Mouse (Mus musculus) myocyte (in vitro differentiated cells): ENCODE measurements at regions not wholly inside any gene's neighbourhood (a gene's known extent, or its start where the extent isn't known, plus 50 kb on each side); places are given as distances from the start of the nearest gene placed in this dataset.

ENCODE experiments used
- H3K27me3 ChIP-seq: one replicate; pipeline ENCODE4 v1.6.1; 2011; ENCODE audit not compliant: control insufficient read depth, insufficient read depth, insufficient read length
- H3K36me3 ChIP-seq: one replicate; pipeline ENCODE4 v1.6.1; 2011; ENCODE audit not compliant: control insufficient read depth, insufficient read depth
- H3K4me2 ChIP-seq: one replicate; pipeline ENCODE4 v1.6.1; 2011; ENCODE audit warnings: low read depth, control low read depth
- H3K4me3 ChIP-seq: one replicate; pipeline ENCODE4 v1.5.1; 2011; ENCODE audit warnings: mild to moderate bottlenecking, control low read depth, moderate library complexity
- H3K79me2 ChIP-seq: one replicate; pipeline ENCODE4 v1.6.1; 2011; ENCODE audit not compliant: control insufficient read depth, insufficient read depth
- H3ac ChIP-seq: one replicate; pipeline ENCODE4 v1.6.1; 2011; ENCODE audit not compliant: control insufficient read depth, insufficient read length
- CEBPB ChIP-seq: IDR thresholded peaks from 2 replicates; pipeline ENCODE4 v1.6.1; 2011; ENCODE audit warnings: mild to moderate bottlenecking, moderate library complexity; ENCODE audit not compliant: poor library complexity, insufficient read depth, severe bottlenecking
- E2F4 ChIP-seq: IDR thresholded peaks from one replicate; pipeline ENCODE4 v1.6.1; 2011; ENCODE audit warnings: mild to moderate bottlenecking, control low read depth, moderate library complexity; ENCODE audit not compliant: insufficient read depth
- MAX ChIP-seq: IDR thresholded peaks from one replicate; pipeline ENCODE4 v1.6.1; 2011; ENCODE audit warnings: low read depth, mild to moderate bottlenecking, control low read depth
- MYOD1 ChIP-seq, 3 experiments: IDR thresholded peaks; one replicate each; pipeline ENCODE4 v1.6.1; 2011; ENCODE audit warnings: control low read depth in 2 of 3, low read depth in 2 of 3, mild to moderate bottlenecking in 2 of 3, moderate library complexity in 1 of 3; ENCODE audit not compliant: insufficient read length in 2 of 3, control insufficient read depth in 1 of 3
- MYOG ChIP-seq, 3 experiments: IDR thresholded peaks; one replicate each; pipeline ENCODE4 v1.6.1; 2011; ENCODE audit warnings: control low read depth in 2 of 3, low read depth in 2 of 3, mild to moderate bottlenecking in 2 of 3; ENCODE audit not compliant: insufficient read length in 2 of 3, control insufficient read depth in 1 of 3, insufficient read depth in 1 of 3
- POLR2A ChIP-seq: IDR thresholded peaks from one replicate; pipeline ENCODE4 v1.6.1; 2011; ENCODE audit warnings: low read depth, mild to moderate bottlenecking, control low read depth, moderate library complexity; ENCODE audit not compliant: insufficient read length
- POLR2AphosphoS2 ChIP-seq: IDR thresholded peaks from one replicate; pipeline ENCODE4 v1.6.1; 2011; ENCODE audit warnings: low read depth, control low read depth; ENCODE audit not compliant: insufficient read length
- REST ChIP-seq: IDR thresholded peaks from one replicate; pipeline ENCODE4 v1.6.1; 2011; ENCODE audit warnings: mild to moderate bottlenecking, control low read depth, moderate library complexity; ENCODE audit not compliant: insufficient read depth, insufficient read length
- SRF ChIP-seq: IDR thresholded peaks from one replicate; pipeline ENCODE4 v1.6.1; 2011; ENCODE audit warnings: low read depth; ENCODE audit not compliant: control insufficient read depth, insufficient read length
- TCF12 ChIP-seq: IDR thresholded peaks from one replicate; pipeline ENCODE4 v1.6.1; 2011; ENCODE audit warnings: mild to moderate bottlenecking, control low read depth; ENCODE audit not compliant: poor library complexity, insufficient read depth, severe bottlenecking
- TCF3 ChIP-seq: IDR thresholded peaks from one replicate; pipeline ENCODE4 v1.6.1; 2011; ENCODE audit warnings: low read depth, control low read depth; ENCODE audit not compliant: insufficient read length
- USF1 ChIP-seq: IDR thresholded peaks from one replicate; pipeline ENCODE4 v1.6.1; 2011; ENCODE audit warnings: low read depth, mild to moderate bottlenecking, control low read depth, moderate library complexity

DNA sequence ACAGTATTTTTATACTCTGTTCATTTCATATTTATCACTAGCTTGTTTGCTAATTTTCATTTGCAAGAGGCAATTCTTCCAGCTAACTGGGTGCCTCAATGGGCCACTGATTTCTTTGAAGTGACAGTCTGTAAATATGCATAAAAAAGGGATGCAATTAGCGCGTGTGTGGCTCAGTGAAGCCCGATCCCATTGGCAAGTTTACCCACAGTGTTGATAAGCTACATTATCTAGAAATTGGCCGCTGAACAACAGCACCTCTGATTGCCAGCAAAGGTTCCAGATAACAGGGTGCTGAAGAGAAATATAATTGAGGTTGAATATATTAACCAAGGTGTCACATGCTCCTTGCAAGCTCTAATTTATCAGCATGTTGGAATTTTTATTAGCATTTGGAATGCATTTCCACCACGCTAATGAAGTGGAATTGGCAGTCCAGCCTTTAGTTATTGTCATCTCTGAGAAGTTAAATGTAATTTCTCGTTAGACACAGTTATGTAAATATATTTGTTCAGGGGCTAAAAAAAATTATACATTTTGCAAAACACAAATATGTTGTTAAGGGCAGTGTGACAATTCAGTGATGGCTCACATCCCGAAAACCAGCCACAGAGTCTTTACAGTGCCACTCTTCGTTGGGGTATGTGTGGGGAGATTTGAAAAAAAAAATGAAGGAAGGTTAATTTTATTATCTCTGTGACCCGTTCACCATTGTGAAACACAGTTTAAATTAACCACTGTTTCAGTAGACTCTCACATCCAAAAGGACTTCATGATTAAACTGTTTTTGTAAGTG, 224.0 kb downstream of the Gm765 start:
- Histone ChIP-seq H3K36me3 (no peaks in the 10 kb centered on the region), H3K79me2 (no peaks in the 10 kb centered on the region), H3K4me2 (no peak overlapping the region), H3K27me3 (peaks cover 7% of the 10 kb centered on the region), H3K4me3 (no peak overlapping the region), H3ac (no peak overlapping the region)
- TF ChIP-seq MYOG (IDR thresholded peaks at IDR 0.05; ENCODE audit: control insufficient read depth in 1 of 3, insufficient read depth in 1 of 3, insufficient read length in 2 of 3, low read depth in 2 of 3) (no peak), USF1 (no peak), MYOD1 (IDR thresholded peaks at IDR 0.05; ENCODE audit: control insufficient read depth in 1 of 3, insufficient read length in 2 of 3, low read depth in 2 of 3) (no peak), CEBPB (no peak), SRF (no peak), TCF12 (no peak), REST (no peak), POLR2A (no peak), E2F4 (no peak)

DNA sequence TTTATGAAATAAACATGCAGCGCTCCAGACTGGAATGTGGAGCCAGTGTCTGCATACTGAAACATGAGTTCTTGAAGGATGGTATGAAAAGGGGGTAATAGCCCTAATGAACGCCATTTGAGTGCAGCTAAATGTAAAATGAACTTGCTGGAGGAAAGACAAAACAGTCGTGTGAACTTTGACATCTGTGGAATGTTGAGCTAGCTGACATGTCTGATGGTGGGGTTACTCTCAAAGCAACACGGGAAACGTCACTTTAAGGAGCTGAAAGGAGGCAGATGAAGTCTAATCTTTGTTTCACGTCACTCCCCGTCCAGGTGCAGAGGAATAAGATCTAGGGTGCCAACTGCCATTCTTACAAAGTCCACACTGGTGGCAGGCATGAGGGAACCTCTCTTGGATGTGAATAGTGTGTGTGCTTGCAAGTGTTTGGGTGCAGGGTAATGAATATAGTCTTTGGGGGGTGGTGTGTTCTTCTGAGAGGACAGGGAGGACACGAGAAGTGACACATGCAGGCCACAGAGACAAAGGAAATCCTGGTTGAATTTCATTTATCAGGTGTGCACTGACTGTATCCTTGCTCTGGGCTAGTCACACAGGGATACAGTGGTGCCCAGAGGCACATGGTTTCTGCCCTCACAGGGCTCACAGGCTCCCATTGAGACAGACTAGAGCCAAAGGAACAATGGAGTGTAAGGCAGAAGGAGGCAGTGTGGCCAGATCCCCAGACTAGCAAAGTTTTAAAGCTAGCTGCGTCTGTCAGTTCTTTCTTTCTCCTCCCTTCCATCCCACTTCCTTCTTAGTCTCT, 228.0 kb downstream of the Gm765 start:
- Histone ChIP-seq H3ac (no peak overlapping the region), H3K27me3 (peaks cover 17% of the 10 kb centered on the region), H3K4me2 (no peak overlapping the region), H3K4me3 (no peak overlapping the region), H3K79me2 (no peaks in the 10 kb centered on the region), H3K36me3 (no peaks in the 10 kb centered on the region)
- TF ChIP-seq MAX = no peak
- TF ChIP-seq MYOG (IDR thresholded peaks at IDR 0.05; ENCODE audit: control insufficient read depth in 1 of 3, insufficient read depth in 1 of 3, insufficient read length in 2 of 3, low read depth in 2 of 3) = no peak
- no peak for TF ChIP-seq TCF12

GRCm38 (mm10) chr6:98113708-98114107, 228.8 kb downstream of the Gm765 start:
- TF ChIP-seq CEBPB = no peak
- TF ChIP-seq POLR2A = no peak
- no peak for TF ChIP-seq USF1
- TF ChIP-seq SRF = no peak
- no peak for TF ChIP-seq MYOG (IDR thresholded peaks at IDR 0.05; ENCODE audit: control insufficient read depth in 1 of 3, insufficient read depth in 1 of 3, insufficient read length in 2 of 3, low read depth in 2 of 3)
- no peak for TF ChIP-seq MYOD1 (IDR thresholded peaks at IDR 0.05; ENCODE audit: control insufficient read depth in 1 of 3, insufficient read length in 2 of 3, low read depth in 2 of 3)
- no peaks in the 10 kb centered on the region for H3K79me2 ChIP-seq
- H3K27me3 ChIP-seq = peaks cover 17% of the 10 kb centered on the region
- H3K4me2 ChIP-seq = no peak overlapping the region
- H3K4me3 ChIP-seq = no peak overlapping the region
- H3K36me3 ChIP-seq = no peaks in the 10 kb centered on the region
- no peak overlapping the region for H3ac ChIP-seq

- Histone ChIP-seq H3K4me2 (no peak overlapping the region), H3ac (no peak overlapping the region), H3K36me3 (no peaks in the 10 kb centered on the region), H3K4me3 (no peak overlapping the region), H3K79me2 (no peaks in the 10 kb centered on the region), H3K27me3 (peaks cover 17% of the 10 kb centered on the region)
- no peak for TF ChIP-seq TCF3
- TF ChIP-seq E2F4 = no peak
- no peak for TF ChIP-seq REST
- TF ChIP-seq MYOG (IDR thresholded peaks at IDR 0.05; ENCODE audit: control insufficient read depth in 1 of 3, insufficient read depth in 1 of 3, insufficient read length in 2 of 3, low read depth in 2 of 3) = no peak
- TF ChIP-seq TCF12 = no peak
- no peak for TF ChIP-seq POLR2AphosphoS2
- no peak for TF ChIP-seq POLR2A
- TF ChIP-seq CEBPB = no peak
- TF ChIP-seq USF1 = no peak
- no peak for TF ChIP-seq MYOD1 (IDR thresholded peaks at IDR 0.05; ENCODE audit: control insufficient read depth in 1 of 3, insufficient read length in 2 of 3, low read depth in 2 of 3)
- TF ChIP-seq SRF = no peak
- no peak for TF ChIP-seq MAX
Observed at GRCm38 (mm10) chr6:98112495-98113115, 229.9 kb downstream of the Gm765 start.

DNA sequence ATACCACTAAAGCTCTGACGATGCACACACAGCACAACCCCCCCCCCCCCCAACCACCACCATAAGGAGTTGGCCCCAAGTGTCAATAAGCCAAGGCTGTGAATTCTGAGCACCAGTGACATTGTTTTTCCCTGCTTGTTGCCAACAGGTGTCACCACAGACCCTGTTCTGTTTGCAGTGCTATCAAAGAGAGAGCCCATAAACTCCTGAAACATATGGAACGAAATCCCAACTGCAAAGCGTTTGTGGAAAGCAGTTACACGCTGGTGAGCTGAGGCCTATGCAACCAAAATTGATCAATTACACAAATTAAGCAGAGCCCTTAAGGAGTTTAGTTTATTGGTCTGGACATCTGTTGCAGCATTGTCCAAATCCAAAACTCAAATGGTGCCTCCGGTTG, 235.4 kb downstream of the Gm765 start:
- H3K79me2 ChIP-seq = no peaks in the 10 kb centered on the region
- no peak for TF ChIP-seq USF1
- no peak for TF ChIP-seq E2F4
- no peak for TF ChIP-seq MYOG (IDR thresholded peaks at IDR 0.05; ENCODE audit: control insufficient read depth in 1 of 3, insufficient read depth in 1 of 3, insufficient read length in 2 of 3, low read depth in 2 of 3)
- H3ac ChIP-seq = no peak overlapping the region
- no peak overlapping the region for H3K4me2 ChIP-seq
- peaks cover 6% of the 10 kb centered on the region for H3K27me3 ChIP-seq
- H3K36me3 ChIP-seq = no peaks in the 10 kb centered on the region
- H3K4me3 ChIP-seq = no peak overlapping the region
